Mouse (Mus musculus): Measurements from ENCODE around the gene Gm12695.

Gm12695 gene

GRCm38 (mm10) chr4:96697511-96698217 is 87.3 kb downstream of the Gm12695 start:
- no peak for DNase-seq (ENCODE audit: low read depth)

GRCm38 (mm10) chr4:96696614-96697360 is 88.2 kb downstream of the Gm12695 start:
- no peak for DNase-seq (ENCODE audit: low read depth)

GRCm38 (mm10) chr4:96687358-96687803 is 97.6 kb downstream of the Gm12695 start:
- DNase-seq (ENCODE audit: low read depth), result no peak

GRCm38 (mm10) chr4:96683474-96683873 is 101.5 kb downstream of the Gm12695 start:
- no peak for DNase-seq (ENCODE audit: low read depth)

GRCm38 (mm10) chr4:96680966-96681365 is 104.0 kb downstream of the Gm12695 start:
- no peak for DNase-seq (ENCODE audit: low read depth)

GRCm38 (mm10) chr4:96680233-96680632 is 104.8 kb downstream of the Gm12695 start:
- DNase-seq (ENCODE audit: low read depth), result no peak
